ENCODE assay signal across 9 mouse cellular contexts in the genomic region with DNA sequence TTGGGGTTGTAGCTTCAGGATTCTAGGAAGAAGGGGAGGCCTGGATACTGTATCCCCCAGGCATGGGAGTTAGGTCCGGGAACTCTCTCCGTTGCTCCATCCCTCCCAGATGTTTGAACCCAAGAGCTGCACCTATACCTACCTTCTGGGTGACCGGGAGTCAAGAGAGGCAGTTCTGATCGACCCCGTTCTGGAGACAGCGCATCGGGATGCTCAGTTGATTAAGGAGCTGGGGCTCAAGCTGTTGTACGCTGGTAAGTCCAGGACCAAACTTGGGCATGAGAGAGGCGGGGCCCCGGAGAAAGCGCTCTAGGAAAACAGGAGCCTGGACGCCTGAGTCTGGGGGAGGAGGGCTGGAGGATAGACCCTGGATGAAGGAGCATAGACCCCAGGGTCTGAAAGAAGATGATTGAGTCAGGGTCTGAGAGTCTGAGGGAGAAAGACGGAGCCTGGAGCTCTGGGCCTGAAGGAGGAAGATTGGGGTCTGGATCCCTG. TPM values are rescaled to one million over a fixed set of nuclear protein-coding genes. Genes with fewer than 3 reads are reported as not detected.
DNase-seq lines count a peak whose midpoint lies in the region; TF ChIP-seq lines count a peak whose summit lies in the region.
"Had no signal": no experiment of that assay in that cellular context is flagged by ENCODE, and none has a peak within 500 bp of the region (broad histone marks: within the 10 kb centered on the region; RNA-seq: fewer than 3 reads in every experiment).

No protein-coding gene starts in this region.

- H3K9ac ChIP-seq in heart, adult 2 months (ENCODE audit: low read depth, low read length): peak overlapping the region; percentile 96
- peak overlapping the region; percentile 76 for H3K9ac ChIP-seq in MEL (ENCODE audit: control insufficient read depth, low read depth, low read length, poor library complexity, severe bottlenecking)

- H3K79me2 ChIP-seq in heart, adult 2 months (replicated peaks; ENCODE audit: control insufficient read depth, insufficient read depth, low read length): no peaks in the 10 kb centered on the region
- peaks cover 5% of the 10 kb centered on the region for H3K79me2 ChIP-seq in MEL (ENCODE audit: control insufficient read depth, insufficient read depth, low read length, poor library complexity)
- peaks cover 7% of the 10 kb centered on the region; the same call in 1 of the 2 replicates for H3K79me2 ChIP-seq in macrophage (ENCODE audit: inconsistent target)

- H3K27ac ChIP-seq in heart, adult 2 months: peak overlapping the region; percentile 78
- no peak overlapping the region for H3K27ac ChIP-seq in MEL (ENCODE audit: control insufficient read depth, low read depth, low read length)
- H3K27ac ChIP-seq in hindbrain, embryonic 10.5 days: peak overlapping the region; percentile 81; the same call in 1 of the 2 replicates
- H3K27ac ChIP-seq in macrophage: no peak overlapping the region

- H3K36me3 ChIP-seq in heart, adult 2 months (ENCODE audit: control insufficient read depth, insufficient read depth, low read length): no peaks in the 10 kb centered on the region
- H3K36me3 ChIP-seq in MEL (ENCODE audit: control insufficient read depth in 1 of 2, insufficient read depth in 2 of 2, low read length in 2 of 2) (peaks cover 0 to 13% of the 10 kb centered on the region in 2 experiments; a peak in 2 of 4 replicates), macrophage (ENCODE audit: inconsistent target) (no peaks in the 10 kb centered on the region)
- H3K36me3 ChIP-seq in hindbrain, embryonic 10.5 days: no peaks in the 10 kb centered on the region

- TF ChIP-seq CTCF in heart, adult 2 months (IDR thresholded peaks at IDR 0.05): no peak
- TF ChIP-seq CTCF in MEL (IDR thresholded peaks at IDR 0.05 in 2 of 3, conservative IDR thresholded peaks at IDR 0.05 in 1 of 3; ENCODE audit: control insufficient read depth in 1 of 3, insufficient read depth in 1 of 3, low read depth in 2 of 3, low read length in 3 of 3, poor library complexity in 1 of 3, severe bottlenecking in 1 of 3): no peak

- 13% methylated on average over 13 of the region's 13 CpGs for WGBS in heart, adult 2 months
- WGBS in hindbrain, embryonic 10.5 days: 1% methylated on average over 13 of the region's 13 CpGs
- 35% methylated on average over 13 of the region's 13 CpGs for WGBS in macrophage (ENCODE audit: missing documents)

- no peak for TF ChIP-seq RAD21 in MEL (IDR thresholded peaks at IDR 0.05; ENCODE audit: low read depth, low read length)

- no peaks in the 10 kb centered on the region for H3K9me3 ChIP-seq in MEL (replicated peaks; ENCODE audit: insufficient read depth, low read length)
- H3K9me3 ChIP-seq in hindbrain, embryonic 10.5 days: no peaks in the 10 kb centered on the region

- H3K27me3 ChIP-seq in heart, adult 2 months (ENCODE audit: control insufficient read depth, insufficient read depth, low read length): no peaks in the 10 kb centered on the region
- H3K27me3 ChIP-seq in MEL (ENCODE audit: control insufficient read depth in 1 of 2, insufficient read depth in 2 of 2, low read length in 2 of 2): no peaks in the 10 kb centered on the region
- H3K27me3 ChIP-seq in hindbrain, embryonic 10.5 days (ENCODE audit: insufficient read depth, poor library complexity, severe bottlenecking): peaks cover 20% of the 10 kb centered on the region

- peak overlapping the region; percentile 84 for H3K4me3 ChIP-seq in heart, adult 2 months
- H3K4me3 ChIP-seq in MEL (ENCODE audit: control insufficient read depth in 1 of 2, insufficient read depth in 1 of 2, low read depth in 2 of 2, low read length in 2 of 2) (peak overlapping the region; percentile 51 to 68), macrophage (ENCODE audit: inconsistent target) (peak overlapping the region; percentile 69)
- peak overlapping the region; percentile 77 for H3K4me3 ChIP-seq in hindbrain, embryonic 10.5 days

- H3K4me1 ChIP-seq in heart, adult 2 months (ENCODE audit: control insufficient read depth, insufficient read depth, low read length): no peaks in the 10 kb centered on the region
- peaks cover 2 to 21% of the 10 kb centered on the region in 2 experiments; a peak in 3 of 4 replicates for H3K4me1 ChIP-seq in MEL (ENCODE audit: control insufficient read depth in 1 of 2, insufficient read depth in 2 of 2, low read length in 2 of 2)
- H3K4me1 ChIP-seq in hindbrain, embryonic 10.5 days (replicated peaks): peaks cover 22% of the 10 kb centered on the region

- no peak for TF ChIP-seq POLR2A in heart, adult 2 months (IDR thresholded peaks at IDR 0.05; ENCODE audit: insufficient read depth, low read depth, low read length)
- TF ChIP-seq POLR2A in MEL (IDR thresholded peaks at IDR 0.05; ENCODE audit: control insufficient read depth in 1 of 2, insufficient read depth in 1 of 2, low read depth in 1 of 2, low read length in 2 of 2, poor library complexity in 1 of 2): no peak

- no peak for TF ChIP-seq EP300 in heart, adult 2 months (IDR thresholded peaks at IDR 0.05; ENCODE audit: insufficient read depth, low read depth, low read length)
- no peak for TF ChIP-seq EP300 in MEL (IDR thresholded peaks at IDR 0.05; ENCODE audit: low read depth in 1 of 2, low read length in 2 of 2)

- no peak for DNase-seq in heart, adult 2 months
- no peak for DNase-seq in heart, postnatal 14 days
- no peak for DNase-seq in MEL (ENCODE audit: low read depth, low spot score)
- DNase-seq in hindbrain, embryonic 10.5 days (ENCODE audit: low spot score): peak; percentile 40
- DNase-seq in thymus, postnatal 25 days: no peak
- DNase-seq in ovary, postnatal 10 days (ENCODE audit: low spot score): no peak
- DNase-seq in adrenal gland, postnatal 4 days (ENCODE audit: low spot score in 2 of 2): no peak

- intact Hi-C loops in heart, adult 2 months (cut with DNase I): loop anchor here (5.0 kb wide), 1 partner anchor 62 kb away; a partner anchor contains a TSS
- intact Hi-C loops in heart, postnatal 14 days (cut with DNase I): loop anchor here (5.0 kb wide), 1 partner anchor 47 kb away; a partner anchor contains a TSS

RNA-seq across cellular contexts. Expression of a gene that starts 6.9 kb away (rescaled TPM):
- under 1 TPM in 1 of 2 experiments, not detected in 1; 0.07 TPM for total RNA-seq in heart, adult 2 months (2021)
- polyA plus RNA-seq in heart, adult 2 months (2012; rRNA removed): 0.08 TPM in 1 of 2 replicates, not detected in the other
- total RNA-seq in heart, postnatal 14 days (2021): under 1 TPM; 0.12 TPM
- 0.26 and 0.58 TPM in 2 replicates for total RNA-seq in MEL (2012; rRNA removed)
- polyA plus RNA-seq in MEL (2012; ENCODE audit: insufficient read depth in 1 of 2, insufficient read length in 2 of 2, low read depth in 1 of 2, low replicate concordance in 2 of 2, missing spikeins in 1 of 2) (under 1 TPM in 1 of 2 experiments, not detected in 1; 0.50 TPM), macrophage (2018) (0.10 TPM in 1 of 3 replicates, not detected in the others)
- polyA plus RNA-seq in hindbrain, embryonic 10.5 days (2016; fragmentation: Nextera tagmentation; extraction: Ambion mirVana): 2.0 and 3.2 TPM in 2 replicates
- total RNA-seq in macrophage (2018; cell fraction: chromatin; rRNA removed): under 1 TPM in 1 of 26 experiments, not detected in 25; 0.60 TPM
- total RNA-seq in macrophage (2018; cell fraction: cytosol; rRNA removed): not detected
- not detected for total RNA-seq in macrophage (2018; cell fraction: nucleus; rRNA removed)
- total RNA-seq in adrenal gland, postnatal 4 days (2021): 1 to 10 TPM; 1.8 to 2.0 TPM

RNA-seq across cellular contexts. Expression of a gene that starts 7.0 kb away (rescaled TPM):
- 10 to 100 TPM; 53.2 to 65.2 TPM for total RNA-seq in heart, adult 2 months (2021)
- polyA plus RNA-seq in heart, adult 2 months (2012; rRNA removed): 50.4 and 57.3 TPM in 2 replicates
- 10 to 100 TPM; 29.8 to 30.1 TPM for total RNA-seq in heart, postnatal 14 days (2021)
- 17.8 and 21.0 TPM in 2 replicates for total RNA-seq in MEL (2012; rRNA removed)
- polyA plus RNA-seq in MEL (2012; ENCODE audit: insufficient read depth in 1 of 2, insufficient read length in 2 of 2, low read depth in 1 of 2, low replicate concordance in 2 of 2, missing spikeins in 1 of 2) (10 to 100 TPM in 1 of 2 experiments, not detected in 1; 33.3 TPM), macrophage (2018) (20.8 to 29.7 TPM (median 27.4 TPM) in 3 replicates)
- 22.2 and 23.2 TPM in 2 replicates for polyA plus RNA-seq in hindbrain, embryonic 10.5 days (2016; fragmentation: Nextera tagmentation; extraction: Ambion mirVana)
- 1 to 10 TPM in 16 of 26 experiments, under 1 TPM in 6, not detected in 4; 0.53 to 3.9 (median 1.7) TPM for total RNA-seq in macrophage (2018; cell fraction: chromatin; rRNA removed)
- total RNA-seq in macrophage (2018; cell fraction: cytosol; rRNA removed): 10 to 100 TPM; 16.2 to 35.5 (median 27.0) TPM
- total RNA-seq in macrophage (2018; cell fraction: nucleus; rRNA removed): 1 to 10 TPM; 2.0 to 7.8 (median 4.6) TPM
- total RNA-seq in adrenal gland, postnatal 4 days (2021): 10 to 100 TPM; 17.7 to 20.4 TPM

RNA-seq across cellular contexts. Expression of a gene that starts 16.2 kb away (rescaled TPM):
- total RNA-seq in heart, adult 2 months (2021): under 1 TPM; 0.27 to 0.34 TPM
- 0.20 and 0.25 TPM in 2 replicates for polyA plus RNA-seq in heart, adult 2 months (2012; rRNA removed)
- under 1 TPM; 0.51 to 0.55 TPM for total RNA-seq in heart, postnatal 14 days (2021)
- total RNA-seq in MEL (2012; rRNA removed): 6.0 and 6.4 TPM in 2 replicates
- polyA plus RNA-seq in MEL (2012; ENCODE audit: insufficient read depth in 1 of 2, insufficient read length in 2 of 2, low read depth in 1 of 2, low replicate concordance in 2 of 2, missing spikeins in 1 of 2) (10 to 100 TPM in 1 of 2 experiments, not detected in 1; 10.8 TPM), macrophage (2018) (3.0 to 4.3 TPM (median 4.0 TPM) in 3 replicates)
- polyA plus RNA-seq in hindbrain, embryonic 10.5 days (2016; fragmentation: Nextera tagmentation; extraction: Ambion mirVana): not detected in 2 replicates
- 10 to 100 TPM in 2 of 26 experiments, 1 to 10 TPM in 24; 1.0 to 12.9 (median 5.0) TPM for total RNA-seq in macrophage (2018; cell fraction: chromatin; rRNA removed)
- 1 to 10 TPM; 2.1 to 6.8 (median 4.8) TPM for total RNA-seq in macrophage (2018; cell fraction: cytosol; rRNA removed)
- total RNA-seq in macrophage (2018; cell fraction: nucleus; rRNA removed): 1 to 10 TPM; 1.2 to 7.6 (median 3.1) TPM
- 1 to 10 TPM; 6.5 to 6.9 TPM for total RNA-seq in adrenal gland, postnatal 4 days (2021)

RNA-seq across cellular contexts. Expression of a gene that starts 42.0 kb away (rescaled TPM):
- not detected for total RNA-seq in heart, adult 2 months (2021)
- not detected in 2 replicates for polyA plus RNA-seq in heart, adult 2 months (2012; rRNA removed)
- total RNA-seq in heart, postnatal 14 days (2021): not detected
- not detected in 2 replicates for total RNA-seq in MEL (2012; rRNA removed)
- polyA plus RNA-seq in MEL (2012; ENCODE audit: insufficient read depth in 1 of 2, insufficient read length in 2 of 2, low read depth in 1 of 2, low replicate concordance in 2 of 2, missing spikeins in 1 of 2): not detected
- polyA plus RNA-seq in hindbrain, embryonic 10.5 days (2016; fragmentation: Nextera tagmentation; extraction: Ambion mirVana): 0.47 and 2.1 TPM in 2 replicates
- not detected for total RNA-seq in macrophage (2018; cell fraction: chromatin; rRNA removed)
- total RNA-seq in macrophage (2018; cell fraction: cytosol; rRNA removed): not detected
- total RNA-seq in macrophage (2018; cell fraction: nucleus; rRNA removed): not detected
- polyA plus RNA-seq in macrophage (2018): not detected in 3 replicates
- total RNA-seq in adrenal gland, postnatal 4 days (2021): 1 to 10 TPM in 1 of 2 experiments, under 1 TPM in 1; 0.70 to 1.5 TPM
- total RNA-seq: gastrocnemius, postnatal 10 days had no signal

RNA-seq across cellular contexts. Expression of a gene that starts 48.3 kb away (rescaled TPM):
- 10 to 100 TPM; 25.0 to 25.6 TPM for total RNA-seq in heart, adult 2 months (2021)
- polyA plus RNA-seq in heart, adult 2 months (2012; rRNA removed): 21.8 and 25.5 TPM in 2 replicates
- 10 to 100 TPM; 23.8 to 26.3 TPM for total RNA-seq in heart, postnatal 14 days (2021)
- 84.4 and 97.4 TPM in 2 replicates for total RNA-seq in MEL (2012; rRNA removed)
- polyA plus RNA-seq in MEL (2012; ENCODE audit: insufficient read depth in 1 of 2, insufficient read length in 2 of 2, low read depth in 1 of 2, low replicate concordance in 2 of 2, missing spikeins in 1 of 2): 100 to 1,000 TPM; 101 to 574 TPM
- polyA plus RNA-seq in hindbrain, embryonic 10.5 days (2016; fragmentation: Nextera tagmentation; extraction: Ambion mirVana): 132 and 160 TPM in 2 replicates
- total RNA-seq in macrophage (2018; cell fraction: chromatin; rRNA removed): 100 to 1,000 TPM in 20 of 26 experiments, 10 to 100 TPM in 6; 36.8 to 384 (median 210) TPM
- 10 to 100 TPM; 43.1 to 94.2 (median 61.3) TPM for total RNA-seq in macrophage (2018; cell fraction: cytosol; rRNA removed)
- total RNA-seq in macrophage (2018; cell fraction: nucleus; rRNA removed): 100 to 1,000 TPM in 15 of 26 experiments, 10 to 100 TPM in 11; 29.7 to 185 (median 108) TPM
- polyA plus RNA-seq in macrophage (2018): 26.7 to 70.1 TPM (median 46.9 TPM) in 3 replicates
- total RNA-seq in adrenal gland, postnatal 4 days (2021): 10 to 100 TPM; 56.8 to 64.4 TPM

Comparison
In these comparisons a context has a peak if more than half of its experiments do, and no peak if none do; other contexts are left out.
1. H3K27ac ChIP-seq: peak in heart, adult 2 months (single experiment) and hindbrain, embryonic 10.5 days (single experiment); none in MEL (single experiment) and macrophage (single experiment).
2. Peak in every context shown above with its lines, with median percentiles within 50 percentile points of each other: H3K4me3 ChIP-seq.